Mouse (Mus musculus): ENCODE measurements at regions not wholly inside any gene's neighbourhood (a gene's known extent, or its start where the extent isn't known, plus 50 kb on each side); places are given as distances from the start of the nearest gene placed in this dataset.

GRCm38 (mm10) chr14:105474991-105475553 lies 216.7 kb downstream of the Ndfip2 start:
- peak; percentile 60 for TF ChIP-seq CTCF (IDR thresholded peaks at IDR 0.05; ENCODE audit: low read depth)
- Histone ChIP-seq H3K4me3 (ENCODE audit: low read depth, low read length) (no peak overlapping the region), H3K27me3 (replicated peaks; ENCODE audit: control insufficient read depth, insufficient read depth, low read length) (no peaks in the 10 kb centered on the region)

GRCm38 (mm10) chr14:105448919-105449458 lies 190.6 kb downstream of the Ndfip2 start:
- H3K4me1 ChIP-seq (replicated peaks; ENCODE audit: control insufficient read depth, insufficient read depth, low read length) = no peaks in the 10 kb centered on the region
- H3K27me3 ChIP-seq (replicated peaks; ENCODE audit: control insufficient read depth, insufficient read depth, low read length) = no peaks in the 10 kb centered on the region
- ATAC-seq = no peak
- no peak overlapping the region for H3K27ac ChIP-seq (ENCODE audit: low read depth, low read length)
- WGBS = 71% methylated on average over 3 of the region's 3 CpGs
- H3K4me2 ChIP-seq (replicated peaks; ENCODE audit: low read depth) = no peak overlapping the region
- no peak for TF ChIP-seq CTCF (IDR thresholded peaks at IDR 0.05; ENCODE audit: low read depth)
- H3K4me3 ChIP-seq (ENCODE audit: low read depth, low read length) = no peak overlapping the region
- no peaks in the 10 kb centered on the region for H3K9me3 ChIP-seq (ENCODE audit: control insufficient read depth)
- H3K9ac ChIP-seq (ENCODE audit: low read depth, low read length) = no peak overlapping the region
- H3K36me3 ChIP-seq (ENCODE audit: control insufficient read depth, insufficient read depth) = no peaks in the 10 kb centered on the region

More at GRCm38 (mm10) chr14:105474991-105475553, 216.7 kb downstream of the Ndfip2 start:
- no peak overlapping the region for H3K4me2 ChIP-seq (replicated peaks; ENCODE audit: low read depth)
- no peak for ATAC-seq
- no peaks in the 10 kb centered on the region for H3K9me3 ChIP-seq (ENCODE audit: control insufficient read depth)
- H3K27ac ChIP-seq (ENCODE audit: low read depth, low read length) = no peak overlapping the region
- no peaks in the 10 kb centered on the region for H3K4me1 ChIP-seq (replicated peaks; ENCODE audit: control insufficient read depth, insufficient read depth, low read length)
- no peaks in the 10 kb centered on the region for H3K36me3 ChIP-seq (ENCODE audit: control insufficient read depth, insufficient read depth)
- no peak overlapping the region for H3K9ac ChIP-seq (ENCODE audit: low read depth, low read length)

- Histone ChIP-seq H3K4me3 (ENCODE audit: low read depth, low read length) (no peak overlapping the region), H3K27me3 (replicated peaks; ENCODE audit: control insufficient read depth, insufficient read depth, low read length) (no peaks in the 10 kb centered on the region), H3K27ac (ENCODE audit: low read depth, low read length) (no peak overlapping the region), H3K4me1 (replicated peaks; ENCODE audit: control insufficient read depth, insufficient read depth, low read length) (no peaks in the 10 kb centered on the region), H3K36me3 (ENCODE audit: control insufficient read depth, insufficient read depth) (no peaks in the 10 kb centered on the region), H3K4me2 (replicated peaks; ENCODE audit: low read depth) (no peak overlapping the region), H3K9me3 (ENCODE audit: control insufficient read depth) (no peaks in the 10 kb centered on the region), H3K9ac (ENCODE audit: low read depth, low read length) (no peak overlapping the region)
- TF ChIP-seq CTCF (IDR thresholded peaks at IDR 0.05; ENCODE audit: low read depth) = no peak
- WGBS = 79% methylated on average over 5 of the region's 5 CpGs
- no peak for ATAC-seq
Observed at GRCm38 (mm10) chr14:105447088-105447487, 188.7 kb downstream of the Ndfip2 start.

GRCm38 (mm10) chr14:105435343-105435742 lies 177.0 kb downstream of the Ndfip2 start:
- H3K36me3 ChIP-seq (ENCODE audit: control insufficient read depth, insufficient read depth) = no peaks in the 10 kb centered on the region
- 81% methylated on average over 6 of the region's 6 CpGs for WGBS

GRCm38 (mm10) chr14:105433456-105433855 lies 175.1 kb downstream of the Ndfip2 start:
- Histone ChIP-seq H3K27me3 (replicated peaks; ENCODE audit: control insufficient read depth, insufficient read depth, low read length) (no peaks in the 10 kb centered on the region), H3K27ac (ENCODE audit: low read depth, low read length) (no peak overlapping the region), H3K4me1 (replicated peaks; ENCODE audit: control insufficient read depth, insufficient read depth, low read length) (no peaks in the 10 kb centered on the region), H3K9ac (ENCODE audit: low read depth, low read length) (no peak overlapping the region), H3K4me3 (ENCODE audit: low read depth, low read length) (no peak overlapping the region), H3K4me2 (replicated peaks; ENCODE audit: low read depth) (no peak overlapping the region), H3K36me3 (ENCODE audit: control insufficient read depth, insufficient read depth) (no peaks in the 10 kb centered on the region), H3K9me3 (ENCODE audit: control insufficient read depth) (no peaks in the 10 kb centered on the region)
- WGBS = 87% methylated on average over 2 of the region's 2 CpGs
- TF ChIP-seq CTCF (IDR thresholded peaks at IDR 0.05; ENCODE audit: low read depth) = no peak
- ATAC-seq = no peak

More at GRCm38 (mm10) chr14:105435343-105435742, 177.0 kb downstream of the Ndfip2 start:
- ATAC-seq = no peak
- no peaks in the 10 kb centered on the region for H3K4me1 ChIP-seq (replicated peaks; ENCODE audit: control insufficient read depth, insufficient read depth, low read length)
- H3K27me3 ChIP-seq (replicated peaks; ENCODE audit: control insufficient read depth, insufficient read depth, low read length) = no peaks in the 10 kb centered on the region
- H3K4me3 ChIP-seq (ENCODE audit: low read depth, low read length) = no peak overlapping the region
- H3K9me3 ChIP-seq (ENCODE audit: control insufficient read depth) = no peaks in the 10 kb centered on the region
- H3K9ac ChIP-seq (ENCODE audit: low read depth, low read length) = no peak overlapping the region
- no peak overlapping the region for H3K4me2 ChIP-seq (replicated peaks; ENCODE audit: low read depth)
- H3K27ac ChIP-seq (ENCODE audit: low read depth, low read length) = no peak overlapping the region
- TF ChIP-seq CTCF (IDR thresholded peaks at IDR 0.05; ENCODE audit: low read depth) = no peak

GRCm38 (mm10) chr14:105432670-105433069 lies 174.3 kb downstream of the Ndfip2 start:
- H3K9me3 ChIP-seq (ENCODE audit: control insufficient read depth) = no peaks in the 10 kb centered on the region
- H3K4me1 ChIP-seq (replicated peaks; ENCODE audit: control insufficient read depth, insufficient read depth, low read length) = no peaks in the 10 kb centered on the region
- H3K4me3 ChIP-seq (ENCODE audit: low read depth, low read length) = no peak overlapping the region
- H3K4me2 ChIP-seq (replicated peaks; ENCODE audit: low read depth) = no peak overlapping the region
- H3K9ac ChIP-seq (ENCODE audit: low read depth, low read length) = no peak overlapping the region
- 16% methylated on average over 4 of the region's 4 CpGs for WGBS
- no peak overlapping the region for H3K27ac ChIP-seq (ENCODE audit: low read depth, low read length)
- no peak for TF ChIP-seq CTCF (IDR thresholded peaks at IDR 0.05; ENCODE audit: low read depth)
- H3K27me3 ChIP-seq (replicated peaks; ENCODE audit: control insufficient read depth, insufficient read depth, low read length) = no peaks in the 10 kb centered on the region
- H3K36me3 ChIP-seq (ENCODE audit: control insufficient read depth, insufficient read depth) = no peaks in the 10 kb centered on the region
- no peak for ATAC-seq
